Mouse (Mus musculus) midbrain, embryonic 15.5 days (tissue): ENCODE measurements around the gene Flt3l. TPM values are rescaled to one million over a fixed set of nuclear protein-coding genes. Genes with fewer than 3 reads are reported as not detected.
A peak's percentile ranks its signal among the peaks of the same experiment; 100 is the strongest.

Experiments used
- ATAC-seq: fragments of 200-750 bp; cut with Nextera tagmentation; replicated peaks from 2 replicates; pipeline ENCODE4 v1.8.0; 2017; ENCODE audit warnings: moderate TSS enrichment
- H3K27ac ChIP-seq: fragments of 300-500 bp; sonication (generic); 2 replicates; pipeline ENCODE4 v1.5.1; 2015; ENCODE audit warnings: mild to moderate bottlenecking, inconsistent platforms
- H3K27me3 ChIP-seq: fragments of 300-500 bp; sonication (generic); replicated peaks from 2 replicates; pipeline ENCODE4 v1.6.1; 2015; ENCODE audit warnings: inconsistent platforms
- H3K36me3 ChIP-seq: fragments of 300-500 bp; sonication (generic); replicated peaks from 2 replicates; pipeline ENCODE4 v1.6.1; 2015; ENCODE audit warnings: inconsistent platforms
- H3K4me1 ChIP-seq: fragments of 300-500 bp; sonication (generic); 2 replicates; pipeline ENCODE4 v1.6.1; 2015; ENCODE audit warnings: inconsistent platforms
- H3K4me2 ChIP-seq: fragments of 300-500 bp; sonication (generic); 2 replicates; pipeline ENCODE4 v1.6.1; 2015; ENCODE audit warnings: inconsistent platforms, mild to moderate bottlenecking, moderate library complexity
- H3K4me3 ChIP-seq: fragments of 300-500 bp; sonication (generic); 2 replicates; pipeline ENCODE4 v1.5.1; 2015; ENCODE audit warnings: mild to moderate bottlenecking, inconsistent platforms
- H3K9ac ChIP-seq: fragments of 300-500 bp; sonication (generic); 2 replicates; pipeline ENCODE4 v1.6.1; 2015; ENCODE audit warnings: mild to moderate bottlenecking, inconsistent platforms
- H3K9me3 ChIP-seq: fragments of 300-500 bp; sonication (generic); 2 replicates; pipeline ENCODE4 v1.6.1; 2016; ENCODE audit warnings: inconsistent platforms
- WGBS: fragments of 180-500 bp; shearing (Covaris S2); methylation state at CpG from one replicate; pipeline ENCODE4 v1.1.7; 2015; ENCODE audit warnings: mixed read lengths; 5-methylcytosine and 5-hydroxymethylcytosine counted together
- microRNA counts: library from miRNA; unstranded; fragments of <30 nt; microRNA quantifications from one replicate; lab custom pipeline; 2016
- microRNA-seq: library from miRNA; unstranded; fragments of <30 nt; microRNA quantifications from one replicate; pipeline ENCODE4, GENCODE M21; 2016
- polyA plus RNA-seq: library from polyadenylated mRNA; unstranded; fragments of >200 nt; fragmentation: Nextera tagmentation; extraction: Ambion mirVana; gene quantifications from 2 replicates; pipeline ENCODE4 v1.2.1, GENCODE M21; 2015

Gene Flt3l
- polyA plus RNA-seq, 1 experiment from 2014 or later = 2.1 TPM

GRCm38 (mm10) chr7:45088597-45088996, 47.6 kb downstream of the Flt3l start:
- Histone ChIP-seq H3K4me1 (peaks cover 8% of the 10 kb centered on the region), H3K27ac (no peak overlapping the region), H3K36me3 (no peaks in the 10 kb centered on the region), H3K4me3 (no peak overlapping the region), H3K27me3 (no peaks in the 10 kb centered on the region), H3K9ac (no peak overlapping the region), H3K4me2 (no peak overlapping the region), H3K9me3 (no peaks in the 10 kb centered on the region)
- ATAC-seq = no peak
- WGBS = 93% methylated on average over 17 of the region's 17 CpGs

DNA sequence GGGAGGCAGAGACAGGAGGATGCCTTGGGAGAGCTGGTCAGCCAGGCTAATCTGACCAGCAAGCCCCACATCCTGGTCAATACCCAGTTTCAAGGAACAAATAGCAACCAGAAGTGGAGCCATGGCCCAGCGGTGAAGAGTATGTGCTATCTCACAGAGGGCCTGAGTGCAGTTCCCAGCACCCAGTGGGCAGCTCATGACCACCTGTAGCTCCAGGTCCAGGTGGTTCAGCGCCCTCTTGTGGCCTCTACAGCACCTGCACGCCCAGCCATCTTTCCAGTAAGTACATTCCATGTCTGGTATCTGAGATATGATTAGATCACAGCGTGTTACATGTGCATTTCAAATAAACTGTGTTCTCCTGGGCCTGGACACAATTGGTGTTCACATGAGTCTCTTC, 50.1 kb downstream of the Flt3l start:
- Histone ChIP-seq H3K4me2 (no peak overlapping the region), H3K4me3 (no peak overlapping the region), H3K27ac (no peak overlapping the region), H3K36me3 (no peaks in the 10 kb centered on the region), H3K9ac (no peak overlapping the region), H3K9me3 (no peaks in the 10 kb centered on the region), H3K4me1 (peaks cover 3% of the 10 kb centered on the region; the same call in 1 of the 2 replicates), H3K27me3 (no peaks in the 10 kb centered on the region)
- ATAC-seq = no peak
- WGBS = 79% methylated on average over 4 of the region's 4 CpGs

GRCm38 (mm10) chr7:45083300-45083890, 52.8 kb downstream of the Flt3l start:
- H3K9me3 ChIP-seq = no peaks in the 10 kb centered on the region
- no peaks in the 10 kb centered on the region for H3K36me3 ChIP-seq
- no peak for ATAC-seq
- H3K27me3 ChIP-seq = no peaks in the 10 kb centered on the region
- H3K4me1 ChIP-seq = peaks cover 3% of the 10 kb centered on the region; the same call in 1 of the 2 replicates
- no peak overlapping the region for H3K27ac ChIP-seq
- 86% methylated on average over 22 of the region's 22 CpGs for WGBS
- H3K9ac ChIP-seq = no peak overlapping the region
- no peak overlapping the region for H3K4me2 ChIP-seq
- H3K4me3 ChIP-seq = no peak overlapping the region

- ATAC-seq = no peak
- 74% methylated on average over 25 of the region's 25 CpGs for WGBS
- Histone ChIP-seq H3K4me3 (no peak overlapping the region), H3K27ac (no peak overlapping the region), H3K27me3 (no peaks in the 10 kb centered on the region), H3K9ac (no peak overlapping the region), H3K9me3 (no peaks in the 10 kb centered on the region), H3K4me1 (peaks cover 3% of the 10 kb centered on the region; the same call in 1 of the 2 replicates), H3K4me2 (no peak overlapping the region), H3K36me3 (no peaks in the 10 kb centered on the region)
Measured at GRCm38 (mm10) chr7:45082401-45083299, 53.6 kb downstream of the Flt3l start.

DNA sequence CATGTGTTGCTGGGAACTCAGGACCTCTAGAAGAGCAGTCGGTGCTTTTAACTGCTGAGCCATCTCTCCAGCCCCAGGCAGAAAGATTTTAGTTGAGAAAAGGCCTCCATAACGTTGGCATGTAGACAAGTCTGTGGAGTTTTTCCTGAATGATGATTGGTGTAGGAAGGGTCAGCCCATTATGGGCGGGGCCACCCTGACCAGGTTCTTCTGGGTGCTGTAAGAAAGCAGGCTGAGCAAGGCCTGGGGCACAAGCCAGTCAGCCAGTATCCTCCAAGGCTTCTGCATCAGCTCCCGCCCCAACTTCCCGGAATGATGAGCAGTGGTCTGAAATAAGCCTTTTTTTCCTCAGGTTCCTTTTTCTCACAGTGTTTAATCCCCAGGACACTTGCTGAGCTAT, 55.2 kb downstream of the Flt3l start:
- peaks cover 6% of the 10 kb centered on the region; the same call in 1 of the 2 replicates for H3K36me3 ChIP-seq
- peaks cover 3% of the 10 kb centered on the region; the same call in 1 of the 2 replicates for H3K4me1 ChIP-seq
- no peaks in the 10 kb centered on the region for H3K27me3 ChIP-seq
- no peak overlapping the region for H3K4me3 ChIP-seq
- H3K9ac ChIP-seq = no peak overlapping the region
- ATAC-seq = no peak
- no peak overlapping the region for H3K4me2 ChIP-seq
- 49% methylated on average over 5 of the region's 5 CpGs for WGBS
- H3K9me3 ChIP-seq = no peaks in the 10 kb centered on the region
- no peak overlapping the region for H3K27ac ChIP-seq

GRCm38 (mm10) chr7:45079856-45080255, 56.4 kb downstream of the Flt3l start:
- no peak overlapping the region for H3K9ac ChIP-seq
- H3K4me2 ChIP-seq = 0 out of 2 replicates have a peak overlapping the region, but pooled peaks have one; percentile 11
- under 1% methylated on average over 10 of the region's 10 CpGs for WGBS
- ATAC-seq = peak; percentile 55; the same call in 1 of the 2 replicates
- peaks cover 3% of the 10 kb centered on the region; the same call in 1 of the 2 replicates for H3K4me1 ChIP-seq
- no peaks in the 10 kb centered on the region for H3K27me3 ChIP-seq
- no peak overlapping the region for H3K4me3 ChIP-seq
- peaks cover 9% of the 10 kb centered on the region; the same call in 1 of the 2 replicates for H3K36me3 ChIP-seq
- no peaks in the 10 kb centered on the region for H3K9me3 ChIP-seq
- H3K27ac ChIP-seq = peak overlapping the region; percentile 48; the same call in 1 of the 2 replicates

MicroRNA genes within 50 kb of the gene (microRNA counts, 519-probe panel; counts per million panel counts)
- 3,072 counts per million, percentile 70 among the panel's probes with 10 or more counts for microRNA mmu-miR-150 (lab: Ali Mortazavi, UCI)

Small RNA genes within 50 kb of the gene (microRNA-seq; reads per million reads assigned to microRNA genes)
- gene Mir150 (71.4 reads per million, percentile 51 among the genes with 10 or more reads in this experiment), gene Mir5121 (5.7 reads per million, percentile 24 among the genes with 10 or more reads in this experiment), gene Mir7055 (not detected)

Other genes with a start within 250 kb of the Flt3l start
- 179 TPM in 2 replicates for gene Med25, start 243.7 kb downstream of the Flt3l start, polyA plus RNA-seq
- gene Fuz, start 240.4 kb downstream of the Flt3l start, polyA plus RNA-seq = 20.3 and 22.9 TPM in 2 replicates
- gene Ap2a1, start 206.9 kb downstream of the Flt3l start, polyA plus RNA-seq = 122 and 140 TPM in 2 replicates
- 0.11 and 0.21 TPM in 2 replicates for gene Tsks, start 193.2 kb downstream of the Flt3l start, polyA plus RNA-seq
- 56.5 and 58.2 TPM in 2 replicates for gene Cpt1c, start 161.6 kb downstream of the Flt3l start, polyA plus RNA-seq
- 697 and 717 TPM in 2 replicates for gene Prmt1, start 149.9 kb downstream of the Flt3l start, polyA plus RNA-seq
- 61.9 and 66.8 TPM in 2 replicates for gene Irf3, start 138.8 kb downstream of the Flt3l start, polyA plus RNA-seq
- gene Bcl2l12, start 137.7 kb downstream of the Flt3l start, polyA plus RNA-seq = 10.0 and 12.3 TPM in 2 replicates
- 54.5 and 56.7 TPM in 2 replicates for gene Scaf1, start 120.1 kb downstream of the Flt3l start, polyA plus RNA-seq
- 12.5 and 15.2 TPM in 2 replicates for gene Rras, start 118.5 kb downstream of the Flt3l start, polyA plus RNA-seq
- 16.2 and 18.1 TPM in 2 replicates for gene Prr12, start 83.6 kb downstream of the Flt3l start, polyA plus RNA-seq
- gene Nosip, start 74.0 kb downstream of the Flt3l start, polyA plus RNA-seq = 67.2 and 72.1 TPM in 2 replicates
- gene Prrg2, start 73.8 kb downstream of the Flt3l start, polyA plus RNA-seq = 15.7 and 15.9 TPM in 2 replicates
- gene Rcn3, start 44.2 kb downstream of the Flt3l start, polyA plus RNA-seq = 55.4 and 62.2 TPM in 2 replicates
- gene Fcgrt, start 32.6 kb downstream of the Flt3l start, polyA plus RNA-seq = 32.0 and 36.8 TPM in 2 replicates
- gene Rps11, start 12.0 kb downstream of the Flt3l start, polyA plus RNA-seq = 742 and 762 TPM in 2 replicates
- 582 and 606 TPM in 2 replicates for gene Rpl13a, start 7.7 kb downstream of the Flt3l start, polyA plus RNA-seq
- gene Gm45713, start 201 bp downstream of the Flt3l start, polyA plus RNA-seq = not detected in 2 replicates
- gene Pih1d1, start 17.9 kb upstream of the Flt3l start, polyA plus RNA-seq = 87.1 and 90.0 TPM in 2 replicates
- gene Aldh16a1, start 18.2 kb upstream of the Flt3l start, polyA plus RNA-seq = 16.1 and 19.8 TPM in 2 replicates
- gene Slc17a7, start 27.5 kb upstream of the Flt3l start, polyA plus RNA-seq = 0.59 and 1.0 TPM in 2 replicates
- gene Gfy, start 43.1 kb upstream of the Flt3l start, polyA plus RNA-seq = not detected in 2 replicates
- 0.68 and 0.93 TPM in 2 replicates for gene Pth2, start 44.6 kb upstream of the Flt3l start, polyA plus RNA-seq
- 0.63 and 0.84 TPM in 2 replicates for gene Ccdc155, start 68.5 kb upstream of the Flt3l start, polyA plus RNA-seq
- 4.0 and 5.8 TPM in 2 replicates for gene Dkkl1, start 75.7 kb upstream of the Flt3l start, polyA plus RNA-seq
- gene Tead2, start 79.3 kb upstream of the Flt3l start, polyA plus RNA-seq = 45.7 and 55.8 TPM in 2 replicates
- gene Cd37, start 102.7 kb upstream of the Flt3l start, polyA plus RNA-seq = 1.3 and 1.7 TPM in 2 replicates
- 0.50 and 0.91 TPM in 2 replicates for gene Slc6a16, start 104.7 kb upstream of the Flt3l start, polyA plus RNA-seq
- not detected in 2 replicates for gene Slc6a21, start 141.1 kb upstream of the Flt3l start, polyA plus RNA-seq
- gene Trpm4, start 197.3 kb upstream of the Flt3l start, polyA plus RNA-seq = 10.7 and 12.7 TPM in 2 replicates
- 0.23 and 0.26 TPM in 2 replicates for gene Hrc, start 198.9 kb upstream of the Flt3l start, polyA plus RNA-seq
- 29.9 and 31.3 TPM in 2 replicates for gene Ppfia3, start 230.6 kb upstream of the Flt3l start, polyA plus RNA-seq
- gene Lin7b, start 234.2 kb upstream of the Flt3l start, polyA plus RNA-seq = 24.4 TPM in 2 replicates